Mouse (Mus musculus) c-Kit-positive CD71-negative TER-119-negative erythroid progenitor cells, embryonic 14.5 days (primary cell): Measurements from ENCODE around the gene Itga3.
"Not testable (repeated sequence)": the region's sequence is repeated elsewhere in the genome, so short reads cannot be mapped to it uniquely, and the experiment has no call there.

Experiments
- DNase-seq: peaks from one replicate; pipeline ENCODE4 v3.0.0-alpha.2; 2013; ENCODE audit warnings: low read depth

Itga3 gene

GRCm38 (mm10) chr11:95027850-95028470 is 48.6 kb downstream of the Itga3 start:
- no peak for DNase-seq

GRCm38 (mm10) chr11:95026849-95027248 is 49.8 kb downstream of the Itga3 start:
- DNase-seq = no peak

- no peak for DNase-seq
These were observed 50.5 kb downstream of the Itga3 start for GRCm38 (mm10) chr11:95026090-95026542.

GRCm38 (mm10) chr11:95025227-95026012 is 51.2 kb downstream of the Itga3 start:
- no peak for DNase-seq

- DNase-seq = no peak
These were observed 52.0 kb downstream of the Itga3 start for GRCm38 (mm10) chr11:95024439-95025184.

GRCm38 (mm10) chr11:95023481-95023880 is 53.1 kb downstream of the Itga3 start:
- DNase-seq = no peak

GRCm38 (mm10) chr11:95022237-95022992 is 54.2 kb downstream of the Itga3 start:
- no peak for DNase-seq

GRCm38 (mm10) chr11:95015484-95015883 is 61.1 kb downstream of the Itga3 start:
- no peak for DNase-seq

- DNase-seq = no peak
These were observed 64.1 kb downstream of the Itga3 start for GRCm38 (mm10) chr11:95012487-95012886.

- DNase-seq = no peak
These were observed 64.5 kb downstream of the Itga3 start for GRCm38 (mm10) chr11:95012075-95012474.

GRCm38 (mm10) chr11:95011416-95011815 is 65.2 kb downstream of the Itga3 start:
- DNase-seq = no peak

GRCm38 (mm10) chr11:95010841-95011403 is 65.7 kb downstream of the Itga3 start:
- DNase-seq = not testable (repeated sequence)

GRCm38 (mm10) chr11:95010141-95010739 is 66.4 kb downstream of the Itga3 start:
- DNase-seq = no peak

- no peak for DNase-seq
These were observed 67.0 kb downstream of the Itga3 start, which contains the start of gene Samd14 for GRCm38 (mm10) chr11:95009629-95010014. Gene Samd14 (plus strand): TSS chr11:95009879.

GRCm38 (mm10) chr11:95008661-95009628 is 67.7 kb downstream of the Itga3 start:
- DNase-seq = no peak

GRCm38 (mm10) chr11:95007418-95007817 is 69.2 kb downstream of the Itga3 start:
- DNase-seq = no peak

- DNase-seq = peak; percentile 63
These were observed 69.9 kb downstream of the Itga3 start for GRCm38 (mm10) chr11:95006525-95007219.

- DNase-seq = no peak
These were observed 70.6 kb downstream of the Itga3 start for GRCm38 (mm10) chr11:95006038-95006437.

GRCm38 (mm10) chr11:95004937-95005198 is 71.7 kb downstream of the Itga3 start:
- DNase-seq = no peak
